Mouse (Mus musculus): Measurements from ENCODE around the gene Olfr972. TPM values are rescaled to one million over a fixed set of nuclear protein-coding genes. Genes with fewer than 3 reads are reported as not detected.
"Not testable (repeated sequence)": the region's sequence is repeated elsewhere in the genome, so short reads cannot be mapped to it uniquely, and the experiment has no call there.

Gene Olfr972
- total RNA-seq (2021), result not detected
- long read RNA-seq, experiment 1, result 0 reads
- long read RNA-seq, experiment 2, result 0 reads

DNA sequence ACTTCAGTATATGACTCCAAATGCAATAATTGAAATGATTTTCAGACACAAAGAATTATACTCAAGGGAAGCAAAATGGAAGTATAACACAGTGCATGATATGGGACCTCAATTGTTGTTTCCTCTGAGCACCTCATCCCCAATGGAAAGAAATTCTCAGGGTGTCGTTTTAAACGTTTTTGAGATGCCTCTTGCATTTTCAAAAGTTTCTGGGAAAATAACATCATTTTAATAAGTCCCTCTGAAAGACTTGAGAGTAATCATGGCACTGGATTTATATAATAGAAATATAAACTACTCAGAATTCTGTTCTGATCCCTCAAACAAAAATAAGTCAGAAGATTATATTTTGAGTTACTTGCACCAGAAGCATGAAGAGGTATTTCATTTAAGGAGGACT lies at the start of gene Olfr972:
Gene Olfr972, plus strand, starts transcription at position 301 of the 400 bp plus-strand sequence.
- DNase-seq (ENCODE audit: low spot score in 2 of 2), result no peak

DNA sequence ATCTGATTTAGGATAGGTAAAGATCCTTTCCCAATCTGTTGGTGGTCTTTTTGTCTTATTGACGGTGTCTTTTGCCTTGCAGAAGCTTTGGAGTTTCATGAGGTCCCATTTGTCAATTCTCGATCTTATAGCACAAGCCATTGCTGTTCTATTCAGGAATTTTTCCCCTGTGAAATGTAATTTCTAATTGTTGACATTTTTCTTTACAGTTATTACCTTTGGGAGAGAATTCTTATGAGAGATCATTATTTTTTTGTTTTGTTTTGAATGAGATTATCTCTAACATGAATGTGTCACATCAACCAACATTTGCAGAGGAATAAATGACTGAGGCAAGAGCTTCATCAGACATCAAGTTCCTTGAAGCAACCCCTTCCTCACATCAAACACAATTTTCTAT lies 29.6 kb upstream of the Olfr972 start, which contains the start of gene Olfr971:
Gene Olfr971, plus strand, starts transcription at position 301 of the 400 bp plus-strand sequence.
- not testable (repeated sequence) for DNase-seq (ENCODE audit: low spot score in 2 of 2)

DNA sequence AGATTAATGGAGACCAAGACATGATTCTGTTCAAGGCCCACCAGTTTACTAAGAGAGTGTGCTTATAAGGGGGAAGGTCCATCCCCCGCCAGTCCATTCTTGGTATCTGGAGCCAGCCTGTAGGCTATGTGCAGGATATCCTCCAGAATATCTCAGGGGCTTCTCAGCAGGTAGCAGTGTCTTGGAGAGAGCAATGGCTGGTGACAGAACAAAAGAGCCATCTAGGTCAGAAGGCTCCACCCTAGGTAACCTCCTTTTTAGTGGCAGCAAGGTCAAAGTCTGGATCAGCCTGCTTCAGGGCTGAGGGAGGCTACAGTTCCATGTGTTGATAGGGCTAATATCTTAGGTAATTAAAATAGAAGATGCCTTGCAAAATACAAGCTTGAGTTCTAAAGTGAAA lies 5.8 kb downstream of the Olfr972 start:
- DNase-seq (ENCODE audit: low spot score in 2 of 2), result not testable (repeated sequence)

DNA sequence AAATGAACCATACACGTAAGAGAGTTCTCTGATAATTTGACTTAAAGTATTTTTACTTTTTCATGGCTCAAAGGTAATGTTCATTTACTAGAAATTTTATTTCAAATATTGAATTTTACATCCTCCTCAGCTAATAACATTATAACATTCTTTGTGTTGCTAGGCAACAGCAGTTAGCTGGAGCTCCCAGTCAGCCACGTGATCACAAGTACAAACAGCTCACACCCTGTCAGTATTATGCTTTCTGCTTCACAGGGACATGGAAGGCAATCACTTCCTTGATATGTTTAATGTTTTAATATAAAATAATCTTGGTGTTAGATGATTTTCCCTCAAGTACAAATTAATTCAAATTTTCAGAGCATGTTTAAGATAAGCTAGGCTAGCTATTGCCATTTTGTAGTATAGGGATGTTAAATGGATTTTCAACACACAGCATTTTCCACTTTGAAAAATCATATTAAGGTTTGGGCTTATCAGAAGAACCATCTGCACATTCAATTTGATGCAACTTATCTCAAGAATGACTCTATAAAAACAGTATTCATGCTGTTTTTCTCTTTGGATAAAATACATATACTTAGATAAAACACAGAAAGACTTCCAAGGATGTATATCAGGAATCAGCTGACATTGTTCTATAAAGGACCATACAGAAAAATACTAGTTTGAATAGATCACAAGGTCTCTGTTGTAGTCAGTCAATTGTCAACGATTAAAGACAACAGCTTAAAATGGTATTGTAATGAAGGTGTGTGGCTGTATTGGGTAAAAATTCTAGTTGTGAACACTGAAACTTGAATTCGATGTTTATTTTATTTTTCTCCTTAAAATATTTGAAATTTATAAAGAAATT lies 11.5 kb downstream of the Olfr972 start:
- not testable (repeated sequence) for DNase-seq (ENCODE audit: low spot score in 2 of 2)

DNA sequence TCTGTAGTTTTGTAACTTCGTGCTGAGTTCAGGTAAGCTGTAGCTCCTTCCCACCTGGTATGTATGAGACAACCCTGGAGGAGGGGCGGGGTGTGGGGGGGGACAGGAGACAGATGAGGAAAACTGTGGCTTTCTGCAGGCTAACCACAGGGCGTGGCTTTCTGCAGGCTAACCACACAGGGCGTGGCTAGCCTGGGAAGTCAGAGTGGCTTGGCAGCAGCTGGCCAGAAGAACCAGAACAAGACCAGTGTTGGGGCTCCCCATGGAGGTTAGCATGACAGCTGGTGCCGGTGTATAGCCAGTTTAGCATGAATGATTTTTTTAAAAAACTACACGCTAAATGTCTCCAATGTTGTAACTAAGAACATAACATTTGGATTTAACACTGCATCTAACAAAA lies 38.9 kb downstream of the Olfr972 start:
- DNase-seq (ENCODE audit: low spot score in 2 of 2), result no peak

DNA sequence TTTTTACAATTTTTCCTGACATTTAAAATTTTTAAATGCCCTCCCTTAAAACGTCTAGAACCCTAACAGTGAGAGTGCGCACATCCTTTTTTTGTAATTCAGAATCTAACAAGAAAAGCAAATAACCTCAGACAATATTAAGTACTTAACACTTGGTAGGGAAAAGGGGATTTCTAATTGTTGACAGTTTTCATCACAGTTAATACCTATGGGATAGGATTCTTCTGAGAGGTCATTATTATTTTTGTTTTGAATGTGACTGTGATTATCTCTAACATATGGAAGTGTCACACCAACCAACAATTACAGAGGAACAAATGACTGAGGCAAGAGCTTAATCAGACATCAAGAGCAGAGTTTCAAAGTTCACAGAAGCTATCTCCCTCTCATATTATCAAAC lies 40.8 kb downstream of the Olfr972 start, which contains the start of gene Olfr229:
Gene Olfr229, plus strand, starts transcription at position 301 of the 400 bp plus-strand sequence.
- DNase-seq (ENCODE audit: low spot score in 2 of 2), result no peak

DNA sequence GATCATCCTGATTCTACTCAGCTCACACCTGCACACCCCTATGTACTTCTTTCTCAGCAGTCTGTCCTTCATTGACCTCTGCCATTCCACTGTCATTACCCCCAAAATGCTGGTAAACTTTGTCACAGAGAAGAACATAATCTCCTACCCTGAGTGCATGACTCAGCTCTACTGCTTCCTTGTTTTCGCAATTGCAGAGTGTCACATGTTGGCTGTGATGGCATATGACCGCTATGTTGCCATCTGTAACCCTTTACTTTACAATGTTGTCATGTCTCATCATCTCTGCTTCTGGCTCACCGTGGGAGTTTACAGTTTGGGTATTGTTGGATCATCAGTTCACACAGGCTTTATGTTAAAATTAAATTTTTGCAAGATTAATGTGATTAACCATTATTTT lies 43.7 kb downstream of the Olfr972 start:
- DNase-seq (ENCODE audit: low spot score in 2 of 2), result no peak

Other genes with a start within 250 kb of the Olfr972 start
- not detected for gene Olfr960, start 245.0 kb upstream of the Olfr972 start, total RNA-seq (2021)
- gene Olfr961, start 221.3 kb upstream of the Olfr972 start, total RNA-seq (2021), result not detected
- not detected for gene Olfr963, start 199.2 kb upstream of the Olfr972 start, total RNA-seq (2021)
- gene Olfr149, start 159.3 kb upstream of the Olfr972 start, total RNA-seq (2021), result not detected
- gene Olfr965, start 155.1 kb upstream of the Olfr972 start, total RNA-seq (2021), result not detected
- gene Olfr150, start 135.4 kb upstream of the Olfr972 start, total RNA-seq (2021), result not detected
- gene Olfr967, start 120.2 kb upstream of the Olfr972 start, total RNA-seq (2021), result not detected
- gene Olfr968, start 83.2 kb upstream of the Olfr972 start, total RNA-seq (2021), result not detected
- gene Olfr969, start 75.5 kb upstream of the Olfr972 start, total RNA-seq (2021), result not detected
- gene Olfr970, start 57.6 kb upstream of the Olfr972 start, total RNA-seq (2021), result not detected
- gene Olfr971, start 29.5 kb upstream of the Olfr972 start, total RNA-seq (2021), result not detected
- not detected for gene Olfr229, start 40.9 kb downstream of the Olfr972 start, total RNA-seq (2021)
- not detected for gene Olfr974, start 71.1 kb downstream of the Olfr972 start, total RNA-seq (2021)
- not detected for gene Olfr975, start 85.6 kb downstream of the Olfr972 start, total RNA-seq (2021)
- gene Olfr976, start 94.7 kb downstream of the Olfr972 start, total RNA-seq (2021), result not detected
- not detected for gene Olfr978, start 125.7 kb downstream of the Olfr972 start, total RNA-seq (2021)
- not detected for gene Olfr979, start 137.0 kb downstream of the Olfr972 start, total RNA-seq (2021)
- gene Olfr980, start 143.2 kb downstream of the Olfr972 start, total RNA-seq (2021), result not detected
- not detected for gene Olfr981, start 155.0 kb downstream of the Olfr972 start, total RNA-seq (2021)
- not detected for gene Olfr982, start 207.4 kb downstream of the Olfr972 start, total RNA-seq (2021)
- not detected for gene Olfr983, start 227.2 kb downstream of the Olfr972 start, total RNA-seq (2021)
- under 1 TPM in 1 of 2 experiments, not detected in 1; 0.07 TPM for gene Olfr984, start 247.8 kb downstream of the Olfr972 start, total RNA-seq (2021)